Mouse (Mus musculus): ENCODE results near the gene Sephs2.

DNA sequence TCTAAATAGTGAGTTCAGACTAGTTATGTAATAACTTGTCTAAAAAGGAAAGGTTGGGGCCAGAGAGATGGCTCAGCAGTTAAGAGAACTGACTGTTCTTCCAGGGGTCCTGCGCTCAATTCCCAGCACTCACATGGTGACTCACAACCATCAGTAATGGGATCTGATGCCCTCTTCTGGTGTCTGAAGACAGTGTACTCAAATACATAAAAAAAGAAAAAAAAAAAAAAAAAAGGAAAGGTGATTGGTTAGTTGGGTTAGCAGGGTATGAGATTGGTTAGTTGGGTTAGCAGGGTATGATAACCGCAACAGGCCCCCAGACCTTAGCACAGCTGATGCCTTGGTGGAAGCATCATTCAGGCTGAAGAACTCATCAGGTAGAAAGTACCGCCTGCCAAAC, 10.3 kb downstream of the Sephs2 start:
- TF ChIP-seq CTCF (IDR thresholded peaks at IDR 0.05; ENCODE audit: borderline replicate concordance, insufficient read depth, low read length) (no peak), POLR2A (IDR thresholded peaks at IDR 0.05; ENCODE audit: low read depth, low read length) (no peak)
